Mouse (Mus musculus) forebrain, embryonic 14.5 days (tissue): Measurements from ENCODE around the gene Rnf152. TPM values are rescaled to one million over a fixed set of nuclear protein-coding genes. Genes with fewer than 3 reads are reported as not detected.

Source experiments
- ATAC-seq: fragments of 200-750 bp; cut with Nextera tagmentation; 2 replicates; pipeline ENCODE4 v1.8.0; 2017; ENCODE audit warnings: mild to moderate bottlenecking, moderate library complexity
- DNase-seq: peaks from one replicate; pipeline ENCODE4 v3.0.0-alpha.2; 2015; ENCODE audit warnings: low spot score
- H3K27ac ChIP-seq: fragments of 300-500 bp; sonication (generic); 2 replicates; pipeline ENCODE4 v1.5.1; 2014; ENCODE audit warnings: low read depth, mild to moderate bottlenecking, control low read depth, low read length, moderate library complexity
- H3K27me3 ChIP-seq: fragments of 300-500 bp; sonication (generic); replicated peaks from 2 replicates; pipeline ENCODE4 v1.6.1; 2014; ENCODE audit warnings: low read length, control low read depth, mixed read lengths; ENCODE audit not compliant: control insufficient read depth, insufficient read depth
- H3K36me3 ChIP-seq: fragments of 300-500 bp; sonication (generic); 2 replicates; pipeline ENCODE4 v1.6.1; 2014; ENCODE audit warnings: low read length, control low read depth; ENCODE audit not compliant: control insufficient read depth, insufficient read depth
- H3K4me1 ChIP-seq: fragments of 300-500 bp; sonication (generic); 2 replicates; pipeline ENCODE4 v1.6.1; 2014; ENCODE audit warnings: antibody characterized with exemption, low read length, control low read depth; ENCODE audit not compliant: control insufficient read depth, insufficient read depth
- H3K4me2 ChIP-seq: fragments of 300-500 bp; sonication (generic); 2 replicates; pipeline ENCODE4 v1.6.1; 2014; ENCODE audit warnings: mild to moderate bottlenecking, control low read depth, low read length
- H3K4me3 ChIP-seq: fragments of 300-500 bp; sonication (generic); 2 replicates; pipeline ENCODE4 v1.5.1; 2014; ENCODE audit warnings: low read depth, low read length, control low read depth
- H3K9ac ChIP-seq: fragments of 300-500 bp; sonication (generic); 2 replicates; pipeline ENCODE4 v1.6.1; 2014; ENCODE audit warnings: mild to moderate bottlenecking, low read length, control low read depth, moderate library complexity
- H3K9me3 ChIP-seq: fragments of 300-500 bp; sonication (generic); replicated peaks from 2 replicates; pipeline ENCODE4 v1.6.1; 2016; ENCODE audit warnings: low read length, control low read depth, mixed read lengths; ENCODE audit not compliant: control insufficient read depth
- WGBS: fragments of 180-500 bp; shearing (Covaris S2); extraction: QIAGEN DNeasy Blood & Tissue Kit; methylation state at CpG from one replicate; pipeline ENCODE4 v1.1.7; 2014; 5-methylcytosine and 5-hydroxymethylcytosine counted together
- polyA plus RNA-seq: library from polyadenylated mRNA; unstranded; fragments of >200 nt; fragmentation: Nextera tagmentation; extraction: Ambion mirVana; gene quantifications from 2 replicates; pipeline ENCODE4 v1.2.1, GENCODE M21; 2014

Gene Rnf152
- polyA plus RNA-seq, 1 experiment from 2014 or later: 4.9 TPM

- H3K27ac ChIP-seq: no peak overlapping the region
Measured at GRCm38 (mm10) chr1:105291859-105292258, 64.7 kb downstream of the Rnf152 start.

GRCm38 (mm10) chr1:105287536-105287935, 69.0 kb downstream of the Rnf152 start:
- Histone ChIP-seq H3K4me3 (no peak overlapping the region), H3K4me1 (no peaks in the 10 kb centered on the region), H3K27me3 (no peaks in the 10 kb centered on the region), H3K9ac (no peak overlapping the region), H3K9me3 (no peaks in the 10 kb centered on the region), H3K36me3 (no peaks in the 10 kb centered on the region), H3K4me2 (no peak overlapping the region), H3K27ac (no peak overlapping the region)
- DNase-seq: no peak
- 85% methylated on average over 4 of the region's 4 CpGs for WGBS
- ATAC-seq: no peak

More at GRCm38 (mm10) chr1:105291859-105292258, 64.7 kb downstream of the Rnf152 start:
- 96% methylated on average over 2 of the region's 2 CpGs for WGBS
- Histone ChIP-seq H3K4me2 (no peak overlapping the region), H3K27me3 (no peaks in the 10 kb centered on the region), H3K36me3 (no peaks in the 10 kb centered on the region), H3K9ac (no peak overlapping the region), H3K4me1 (no peaks in the 10 kb centered on the region), H3K4me3 (no peak overlapping the region), H3K9me3 (no peaks in the 10 kb centered on the region)
- no peak for ATAC-seq
- no peak for DNase-seq

GRCm38 (mm10) chr1:105286906-105287305, 69.6 kb downstream of the Rnf152 start:
- no peaks in the 10 kb centered on the region for H3K9me3 ChIP-seq
- no peak overlapping the region for H3K4me3 ChIP-seq
- 93% methylated on average over 5 of the region's 5 CpGs for WGBS
- ATAC-seq (no peak), DNase-seq (no peak)
- no peak overlapping the region for H3K4me2 ChIP-seq
- no peak overlapping the region for H3K9ac ChIP-seq
- H3K4me1 ChIP-seq: no peaks in the 10 kb centered on the region
- no peak overlapping the region for H3K27ac ChIP-seq
- no peaks in the 10 kb centered on the region for H3K27me3 ChIP-seq
- no peaks in the 10 kb centered on the region for H3K36me3 ChIP-seq

GRCm38 (mm10) chr1:105285001-105285400, 71.5 kb downstream of the Rnf152 start:
- DNase-seq: no peak
- Histone ChIP-seq H3K9me3 (no peaks in the 10 kb centered on the region), H3K27ac (no peak overlapping the region), H3K27me3 (no peaks in the 10 kb centered on the region), H3K36me3 (no peaks in the 10 kb centered on the region), H3K4me1 (no peaks in the 10 kb centered on the region), H3K9ac (no peak overlapping the region), H3K4me3 (no peak overlapping the region), H3K4me2 (no peak overlapping the region)
- ATAC-seq: no peak
- 84% methylated on average over 4 of the region's 4 CpGs for WGBS

- no peak overlapping the region for H3K4me3 ChIP-seq
- no peak overlapping the region for H3K9ac ChIP-seq
- H3K36me3 ChIP-seq: no peaks in the 10 kb centered on the region
- 76% methylated on average over 8 of the region's 8 CpGs for WGBS
- ATAC-seq (no peak), DNase-seq (no peak)
- no peaks in the 10 kb centered on the region for H3K9me3 ChIP-seq
- no peak overlapping the region for H3K4me2 ChIP-seq
- H3K4me1 ChIP-seq: no peaks in the 10 kb centered on the region
- no peaks in the 10 kb centered on the region for H3K27me3 ChIP-seq
- no peak overlapping the region for H3K27ac ChIP-seq
Measured at GRCm38 (mm10) chr1:105284116-105284515, 72.4 kb downstream of the Rnf152 start.

GRCm38 (mm10) chr1:105281277-105281676, 75.2 kb downstream of the Rnf152 start:
- Histone ChIP-seq H3K27me3 (no peaks in the 10 kb centered on the region), H3K9me3 (no peaks in the 10 kb centered on the region), H3K9ac (no peak overlapping the region), H3K4me3 (no peak overlapping the region), H3K4me2 (no peak overlapping the region), H3K27ac (no peak overlapping the region), H3K4me1 (no peaks in the 10 kb centered on the region), H3K36me3 (no peaks in the 10 kb centered on the region)
- DNase-seq (no peak), ATAC-seq (no peak)
- WGBS: 60% methylated on average over 3 of the region's 3 CpGs

- H3K9ac ChIP-seq: no peak overlapping the region
- H3K4me3 ChIP-seq: no peak overlapping the region
- no peaks in the 10 kb centered on the region for H3K9me3 ChIP-seq
- DNase-seq (no peak), ATAC-seq (no peak)
- 79% methylated on average over 2 of the region's 2 CpGs for WGBS
- H3K27ac ChIP-seq: no peak overlapping the region
- H3K4me2 ChIP-seq: no peak overlapping the region
- no peaks in the 10 kb centered on the region for H3K36me3 ChIP-seq
- H3K4me1 ChIP-seq: no peaks in the 10 kb centered on the region
- H3K27me3 ChIP-seq: no peaks in the 10 kb centered on the region
Measured at GRCm38 (mm10) chr1:105280160-105280559, 76.3 kb downstream of the Rnf152 start.

- Histone ChIP-seq H3K27ac (no peak overlapping the region), H3K4me3 (no peak overlapping the region), H3K9ac (no peak overlapping the region), H3K9me3 (no peaks in the 10 kb centered on the region), H3K36me3 (no peaks in the 10 kb centered on the region), H3K4me2 (no peak overlapping the region), H3K27me3 (no peaks in the 10 kb centered on the region), H3K4me1 (no peaks in the 10 kb centered on the region)
- 88% methylated on average over 3 of the region's 3 CpGs for WGBS
- ATAC-seq (no peak), DNase-seq (no peak)
Measured at GRCm38 (mm10) chr1:105274500-105275194, 81.9 kb downstream of the Rnf152 start.

GRCm38 (mm10) chr1:105271104-105271503, 85.4 kb downstream of the Rnf152 start:
- no peak overlapping the region for H3K4me3 ChIP-seq
- ATAC-seq (no peak), DNase-seq (no peak)
- H3K36me3 ChIP-seq: no peaks in the 10 kb centered on the region
- H3K27me3 ChIP-seq: no peaks in the 10 kb centered on the region
- 95% methylated on average over 10 of the region's 10 CpGs for WGBS
- no peak overlapping the region for H3K27ac ChIP-seq
- no peak overlapping the region for H3K4me2 ChIP-seq
- H3K9me3 ChIP-seq: no peaks in the 10 kb centered on the region
- no peaks in the 10 kb centered on the region for H3K4me1 ChIP-seq
- no peak overlapping the region for H3K9ac ChIP-seq
